Mouse (Mus musculus): ENCODE data around the gene Nrp2. TPM values are rescaled to one million over a fixed set of nuclear protein-coding genes. Genes with fewer than 3 reads are reported as not detected.

Nrp2 gene
- polyA plus RNA-seq, 1 experiment from 2014 or later, result 23.4 TPM

DNA sequence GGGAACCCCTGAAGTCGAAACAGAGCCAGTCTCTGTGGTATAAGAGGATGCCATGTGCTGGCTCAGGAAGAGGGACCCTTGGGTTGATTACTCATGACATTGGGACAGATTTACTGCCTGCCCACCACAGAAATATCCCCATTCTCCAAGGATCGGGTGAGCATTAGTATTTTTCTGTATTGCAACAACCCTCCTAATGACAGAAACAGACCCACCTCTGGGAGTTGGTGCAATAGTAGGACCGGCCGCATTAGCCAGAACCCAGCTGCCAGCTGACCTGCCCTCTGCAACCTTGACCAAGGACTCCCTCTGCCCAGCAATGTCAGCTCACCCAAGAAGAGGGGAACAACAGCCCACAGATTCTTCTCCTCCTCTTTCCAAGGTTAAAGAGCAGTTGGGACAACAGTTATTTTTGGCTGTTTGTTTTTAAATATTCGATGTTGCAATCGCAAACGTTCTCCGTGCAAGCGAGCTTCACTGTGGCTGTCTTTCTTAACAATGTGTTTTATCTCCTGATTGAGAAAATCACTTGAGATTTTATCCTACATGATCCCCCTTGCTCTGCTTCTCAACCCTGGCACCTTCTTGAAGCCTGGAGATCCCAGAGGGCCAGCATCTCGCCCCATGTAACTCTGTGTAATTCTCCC is 22.1 kb downstream of the Nrp2 start:
- no peak overlapping the region for H3K9ac ChIP-seq (ENCODE audit: low read depth, low read length)
- H3K27ac ChIP-seq (ENCODE audit: low read length), result no peak overlapping the region
- H3K4me3 ChIP-seq (ENCODE audit: low read depth, low read length), result no peak overlapping the region
- H3K36me3 ChIP-seq (ENCODE audit: control insufficient read depth, insufficient read depth, low read length), result peaks cover 9% of the 10 kb centered on the region; the same call in 1 of the 2 replicates
- H3K4me1 ChIP-seq (ENCODE audit: control insufficient read depth, insufficient read depth, low read length), result no peaks in the 10 kb centered on the region
- no peaks in the 10 kb centered on the region for H3K27me3 ChIP-seq (ENCODE audit: control insufficient read depth, insufficient read depth, low read depth, low read length)
- H3K4me2 ChIP-seq (ENCODE audit: low read length), result no peak overlapping the region
- WGBS, result 70% methylated on average over 10 of the region's 10 CpGs
- ATAC-seq, result no peak
- H3K9me3 ChIP-seq (replicated peaks; ENCODE audit: control insufficient read depth, low read length, poor library complexity, severe bottlenecking), result no peaks in the 10 kb centered on the region; the same call in 1 of the 2 replicates

DNA sequence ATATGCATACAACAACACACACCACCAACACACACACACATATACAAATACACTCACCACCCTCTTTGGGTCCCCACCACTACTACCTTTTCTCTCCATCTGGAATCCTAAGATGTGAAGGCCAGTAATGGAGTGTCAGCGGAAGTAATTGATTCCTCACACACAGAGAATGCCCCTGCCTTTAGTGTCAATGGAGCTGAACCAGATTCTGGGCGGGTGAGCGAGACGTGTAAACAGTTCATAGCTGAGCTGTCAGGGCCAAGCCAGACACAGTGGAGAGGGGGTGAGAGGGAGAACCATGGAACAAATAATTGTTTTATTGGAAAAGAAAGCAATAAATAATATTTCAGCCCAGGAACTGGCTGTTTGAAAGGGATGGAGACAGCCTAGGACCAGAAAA is 24.1 kb downstream of the Nrp2 start:
- WGBS, result 32% methylated on average over 4 of the region's 4 CpGs
- no peak for ATAC-seq
- no peak overlapping the region for H3K27ac ChIP-seq (ENCODE audit: low read length)
- H3K9me3 ChIP-seq (replicated peaks; ENCODE audit: control insufficient read depth, low read length, poor library complexity, severe bottlenecking), result no peaks in the 10 kb centered on the region; the same call in 1 of the 2 replicates
- H3K4me2 ChIP-seq (ENCODE audit: low read length), result no peak overlapping the region
- peaks cover 9% of the 10 kb centered on the region; the same call in 1 of the 2 replicates for H3K36me3 ChIP-seq (ENCODE audit: control insufficient read depth, insufficient read depth, low read length)
- no peaks in the 10 kb centered on the region for H3K27me3 ChIP-seq (ENCODE audit: control insufficient read depth, insufficient read depth, low read depth, low read length)
- H3K9ac ChIP-seq (ENCODE audit: low read depth, low read length), result no peak overlapping the region
- H3K4me3 ChIP-seq (ENCODE audit: low read depth, low read length), result no peak overlapping the region
- 0 out of 2 replicates have a peak, but pooled peaks cover 1% of the 10 kb centered on the region for H3K4me1 ChIP-seq (ENCODE audit: control insufficient read depth, insufficient read depth, low read length)

DNA sequence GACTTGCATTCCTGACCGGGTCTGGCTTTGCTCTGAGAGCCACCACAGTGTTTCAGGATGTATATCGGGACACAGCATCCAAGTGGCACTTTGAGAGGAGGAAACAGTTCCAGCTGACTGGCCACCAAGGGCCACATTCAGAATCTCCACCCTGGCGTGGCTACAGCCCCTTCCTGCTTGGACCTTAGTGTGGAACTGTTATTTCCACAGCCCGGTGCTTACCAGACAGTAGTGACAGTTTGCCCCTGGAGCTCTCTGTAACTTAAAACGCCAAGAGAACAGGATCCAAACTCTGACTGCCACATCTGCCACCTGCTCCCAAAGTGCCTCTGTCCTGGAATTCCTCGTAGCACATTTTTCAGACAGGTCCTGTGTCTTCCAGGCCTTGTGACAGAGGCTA is 25.3 kb downstream of the Nrp2 start:
- no peaks in the 10 kb centered on the region for H3K27me3 ChIP-seq (ENCODE audit: control insufficient read depth, insufficient read depth, low read depth, low read length)
- H3K36me3 ChIP-seq (ENCODE audit: control insufficient read depth, insufficient read depth, low read length), result no peaks in the 10 kb centered on the region
- 49% methylated on average over 6 of the region's 6 CpGs for WGBS
- ATAC-seq, result no peak
- H3K9me3 ChIP-seq (replicated peaks; ENCODE audit: control insufficient read depth, low read length, poor library complexity, severe bottlenecking), result no peaks in the 10 kb centered on the region
- H3K4me1 ChIP-seq (ENCODE audit: control insufficient read depth, insufficient read depth, low read length), result peaks cover 6% of the 10 kb centered on the region
- H3K27ac ChIP-seq (ENCODE audit: low read length), result no peak overlapping the region
- H3K4me3 ChIP-seq (ENCODE audit: low read depth, low read length), result no peak overlapping the region
- no peak overlapping the region for H3K4me2 ChIP-seq (ENCODE audit: low read length)
- H3K9ac ChIP-seq (ENCODE audit: low read depth, low read length), result no peak overlapping the region

DNA sequence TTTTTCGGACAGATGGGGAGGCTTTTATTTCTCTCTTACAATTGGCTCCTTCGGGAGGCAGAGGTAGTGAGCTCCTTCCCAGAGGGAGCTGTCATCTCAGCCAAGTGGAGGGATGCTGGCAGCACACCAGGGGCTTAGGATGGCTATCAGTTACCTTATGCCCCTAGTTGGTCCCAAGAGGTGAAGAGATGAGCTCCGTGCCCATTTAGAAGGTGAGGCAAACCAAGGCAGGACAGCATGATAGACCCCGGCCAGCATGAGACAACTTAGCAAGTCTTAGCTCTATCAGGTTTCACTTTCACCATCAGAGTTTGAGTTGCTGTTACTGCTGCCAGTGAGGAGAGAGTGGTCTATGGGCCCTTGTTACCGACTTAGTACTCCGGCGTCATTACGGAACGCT is 25.8 kb downstream of the Nrp2 start:
- Histone ChIP-seq H3K9ac (ENCODE audit: low read depth, low read length) (no peak overlapping the region), H3K4me3 (ENCODE audit: low read depth, low read length) (no peak overlapping the region), H3K27ac (ENCODE audit: low read length) (no peak overlapping the region), H3K4me2 (ENCODE audit: low read length) (no peak overlapping the region), H3K36me3 (ENCODE audit: control insufficient read depth, insufficient read depth, low read length) (no peaks in the 10 kb centered on the region), H3K9me3 (replicated peaks; ENCODE audit: control insufficient read depth, low read length, poor library complexity, severe bottlenecking) (no peaks in the 10 kb centered on the region), H3K4me1 (ENCODE audit: control insufficient read depth, insufficient read depth, low read length) (peaks cover 10% of the 10 kb centered on the region), H3K27me3 (ENCODE audit: control insufficient read depth, insufficient read depth, low read depth, low read length) (no peaks in the 10 kb centered on the region)
- 70% methylated on average over 9 of the region's 9 CpGs for WGBS
- ATAC-seq, result no peak

DNA sequence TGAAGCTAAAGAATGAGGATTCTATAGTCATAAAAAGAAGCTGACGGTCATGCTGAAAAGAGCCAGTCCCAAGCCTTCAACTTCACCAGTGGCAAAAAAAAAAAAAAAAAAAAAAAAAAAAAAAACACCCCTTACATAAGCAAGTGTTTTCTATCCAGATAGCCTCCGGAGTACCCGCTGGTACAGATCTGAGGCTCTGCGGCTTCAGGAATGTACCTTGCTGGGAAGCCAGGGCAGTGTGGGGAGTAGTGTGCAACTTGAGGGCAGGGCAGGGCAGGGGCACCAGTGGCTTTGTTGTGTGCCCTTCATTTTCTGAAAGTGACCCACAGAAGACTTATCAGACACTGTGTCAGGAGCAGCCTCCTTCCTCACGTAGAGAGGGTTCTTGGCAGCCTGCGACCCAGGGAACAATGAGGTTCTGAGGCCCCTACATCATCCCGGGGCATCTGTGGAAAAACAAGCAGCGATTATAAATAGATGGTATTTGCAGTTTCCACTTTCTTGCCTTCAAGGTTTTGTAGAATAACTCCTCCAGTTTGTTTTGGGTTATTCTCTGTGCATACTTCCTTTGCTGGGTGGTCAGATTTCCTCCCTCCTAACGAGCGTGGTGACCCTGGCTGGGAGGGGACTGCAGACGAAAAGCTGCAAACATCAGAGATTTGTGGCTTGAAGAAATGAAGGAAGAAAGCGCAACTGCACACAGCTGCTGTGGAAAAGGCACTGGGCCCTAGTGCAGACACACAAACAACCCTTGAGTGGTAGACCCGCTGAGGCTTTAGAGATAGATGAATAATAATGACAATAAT is 26.5 kb downstream of the Nrp2 start:
- no peak for ATAC-seq
- 64% methylated on average over 13 of the region's 13 CpGs for whole genome bisulfite sequencing
- no peak overlapping the region for H3K4me3 ChIP-seq (ENCODE audit: low read depth, low read length)
- H3K4me1 ChIP-seq (ENCODE audit: control insufficient read depth, insufficient read depth, low read length), result peaks cover 12% of the 10 kb centered on the region
- no peaks in the 10 kb centered on the region for H3K27me3 ChIP-seq (ENCODE audit: control insufficient read depth, insufficient read depth, low read depth, low read length)
- no peak overlapping the region for H3K27ac ChIP-seq (ENCODE audit: low read length)
- no peaks in the 10 kb centered on the region for H3K36me3 ChIP-seq (ENCODE audit: control insufficient read depth, insufficient read depth, low read length)
- H3K9me3 ChIP-seq (replicated peaks; ENCODE audit: control insufficient read depth, low read length, poor library complexity, severe bottlenecking), result no peaks in the 10 kb centered on the region
- no peak overlapping the region for H3K4me2 ChIP-seq (ENCODE audit: low read length)
- no peak overlapping the region for H3K9ac ChIP-seq (ENCODE audit: low read depth, low read length)

DNA sequence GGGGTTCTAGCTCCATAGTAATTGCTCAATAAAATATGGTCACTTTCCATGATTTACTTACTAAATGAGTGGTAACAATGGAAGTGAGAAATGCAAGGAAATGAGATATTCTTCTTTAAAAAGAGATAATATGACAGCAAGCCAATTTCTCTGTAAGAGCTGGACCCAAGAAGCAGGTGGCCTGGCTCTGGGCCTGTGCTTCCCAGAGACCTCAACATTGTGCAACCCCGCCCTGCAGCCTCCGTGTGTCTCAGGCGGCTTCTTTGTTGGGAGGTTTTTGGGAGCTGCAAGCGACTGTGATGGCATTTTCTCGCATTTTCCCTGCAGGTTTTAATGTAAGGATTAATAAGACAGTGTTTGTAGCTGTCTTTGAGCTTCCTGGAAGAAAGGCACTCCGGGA is 29.0 kb downstream of the Nrp2 start:
- no peaks in the 10 kb centered on the region for H3K27me3 ChIP-seq (ENCODE audit: control insufficient read depth, insufficient read depth, low read depth, low read length)
- WGBS, result 42% methylated on average over 6 of the region's 6 CpGs
- no peaks in the 10 kb centered on the region for H3K9me3 ChIP-seq (replicated peaks; ENCODE audit: control insufficient read depth, low read length, poor library complexity, severe bottlenecking)
- no peak overlapping the region for H3K4me3 ChIP-seq (ENCODE audit: low read depth, low read length)
- peaks cover 12% of the 10 kb centered on the region for H3K4me1 ChIP-seq (ENCODE audit: control insufficient read depth, insufficient read depth, low read length)
- no peak overlapping the region for H3K27ac ChIP-seq (ENCODE audit: low read length)
- H3K4me2 ChIP-seq (ENCODE audit: low read length), result no peak overlapping the region
- ATAC-seq, result no peak
- no peaks in the 10 kb centered on the region for H3K36me3 ChIP-seq (ENCODE audit: control insufficient read depth, insufficient read depth, low read length)
- H3K9ac ChIP-seq (ENCODE audit: low read depth, low read length), result no peak overlapping the region

DNA sequence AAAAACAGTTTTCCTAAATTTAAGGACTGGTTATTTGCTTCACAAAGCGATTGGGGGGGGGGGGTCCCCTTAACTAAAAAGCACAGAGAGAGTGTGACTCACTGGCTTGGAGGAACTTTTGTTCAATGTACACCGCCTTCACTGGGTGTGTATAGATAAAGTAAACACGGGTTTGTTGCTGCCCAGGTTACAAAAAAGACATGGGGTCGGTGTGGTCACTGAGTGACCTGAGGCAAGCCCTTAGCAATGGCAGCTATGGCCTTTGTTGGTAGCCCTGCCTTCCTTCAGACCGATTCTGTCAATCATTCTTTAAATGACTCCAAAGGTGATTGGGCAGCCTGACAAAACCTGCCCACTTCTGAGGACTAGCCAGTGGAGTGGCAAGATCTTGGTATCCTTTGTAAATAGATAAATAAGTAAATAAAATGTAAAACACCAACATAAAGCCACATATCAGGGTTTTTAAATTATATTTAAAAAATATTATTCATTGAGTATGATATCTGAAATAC is 31.4 kb downstream of the Nrp2 start:
- Histone ChIP-seq H3K27me3 (ENCODE audit: control insufficient read depth, insufficient read depth, low read depth, low read length) (no peaks in the 10 kb centered on the region), H3K36me3 (ENCODE audit: control insufficient read depth, insufficient read depth, low read length) (no peaks in the 10 kb centered on the region), H3K4me3 (ENCODE audit: low read depth, low read length) (no peak overlapping the region), H3K4me2 (ENCODE audit: low read length) (no peak overlapping the region), H3K9me3 (replicated peaks; ENCODE audit: control insufficient read depth, low read length, poor library complexity, severe bottlenecking) (no peaks in the 10 kb centered on the region), H3K27ac (ENCODE audit: low read length) (no peak overlapping the region), H3K4me1 (ENCODE audit: control insufficient read depth, insufficient read depth, low read length) (peaks cover 12% of the 10 kb centered on the region), H3K9ac (ENCODE audit: low read depth, low read length) (no peak overlapping the region)
- 73% methylated on average over 5 of the region's 5 CpGs for WGBS
- ATAC-seq, result no peak

DNA sequence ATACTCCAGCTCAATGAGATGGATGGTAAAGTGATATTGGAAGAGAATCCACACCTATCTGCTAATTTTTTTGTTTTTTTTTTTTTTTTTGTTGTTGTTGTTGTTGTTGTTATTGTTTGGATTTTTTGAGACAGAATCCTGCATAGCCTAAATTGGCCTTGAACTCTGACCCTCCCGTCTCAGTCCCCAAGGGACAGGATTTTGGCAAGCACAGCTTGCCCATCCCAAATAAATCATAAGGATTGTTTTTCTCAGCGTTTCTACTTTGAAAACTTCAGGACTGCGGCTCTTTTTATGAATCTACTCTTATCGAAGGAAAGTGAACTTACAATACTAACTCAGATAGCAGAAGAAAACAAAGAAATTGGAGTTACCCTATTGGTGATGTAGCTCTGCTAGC is 31.9 kb downstream of the Nrp2 start:
- no peak for ATAC-seq
- Histone ChIP-seq H3K4me1 (ENCODE audit: control insufficient read depth, insufficient read depth, low read length) (peaks cover 12% of the 10 kb centered on the region), H3K9ac (ENCODE audit: low read depth, low read length) (no peak overlapping the region), H3K4me2 (ENCODE audit: low read length) (no peak overlapping the region), H3K27me3 (ENCODE audit: control insufficient read depth, insufficient read depth, low read depth, low read length) (no peaks in the 10 kb centered on the region), H3K36me3 (ENCODE audit: control insufficient read depth, insufficient read depth, low read length) (no peaks in the 10 kb centered on the region), H3K9me3 (replicated peaks; ENCODE audit: control insufficient read depth, low read length, poor library complexity, severe bottlenecking) (no peaks in the 10 kb centered on the region), H3K4me3 (ENCODE audit: low read depth, low read length) (no peak overlapping the region), H3K27ac (ENCODE audit: low read length) (no peak overlapping the region)
- 91% methylated on average over 4 of the region's 4 CpGs for WGBS

DNA sequence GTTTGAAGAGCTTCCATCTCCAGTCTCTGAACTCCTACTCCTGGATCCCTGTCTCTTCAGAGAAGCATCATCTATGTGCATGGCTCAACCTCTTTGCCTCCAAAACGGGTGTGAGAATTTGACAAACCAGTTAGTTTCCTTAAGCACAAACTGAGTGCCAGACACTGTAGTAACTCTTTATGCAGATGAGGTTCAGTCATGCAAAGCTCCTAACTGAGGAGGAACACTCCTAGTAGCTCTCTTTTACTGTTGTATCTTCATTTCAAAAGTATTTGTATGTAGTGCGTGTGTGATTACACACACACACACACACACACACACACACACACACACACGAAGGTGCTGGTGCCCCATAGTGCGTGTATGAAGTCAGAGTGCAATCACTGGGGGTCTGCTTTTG is 32.8 kb downstream of the Nrp2 start:
- no peaks in the 10 kb centered on the region for H3K36me3 ChIP-seq (ENCODE audit: control insufficient read depth, insufficient read depth, low read length)
- no peak overlapping the region for H3K9ac ChIP-seq (ENCODE audit: low read depth, low read length)
- no peak overlapping the region for H3K4me3 ChIP-seq (ENCODE audit: low read depth, low read length)
- no peak for ATAC-seq
- no peaks in the 10 kb centered on the region for H3K27me3 ChIP-seq (ENCODE audit: control insufficient read depth, insufficient read depth, low read depth, low read length)
- no peaks in the 10 kb centered on the region for H3K9me3 ChIP-seq (replicated peaks; ENCODE audit: control insufficient read depth, low read length, poor library complexity, severe bottlenecking)
- WGBS, result 82% methylated on average over 4 of the region's 4 CpGs
- H3K27ac ChIP-seq (ENCODE audit: low read length), result no peak overlapping the region
- H3K4me1 ChIP-seq (ENCODE audit: control insufficient read depth, insufficient read depth, low read length), result peaks cover 12% of the 10 kb centered on the region
- H3K4me2 ChIP-seq (ENCODE audit: low read length), result no peak overlapping the region

Data from midbrain, embryonic 16.5 days (tissue).